In the genomic region with DNA sequence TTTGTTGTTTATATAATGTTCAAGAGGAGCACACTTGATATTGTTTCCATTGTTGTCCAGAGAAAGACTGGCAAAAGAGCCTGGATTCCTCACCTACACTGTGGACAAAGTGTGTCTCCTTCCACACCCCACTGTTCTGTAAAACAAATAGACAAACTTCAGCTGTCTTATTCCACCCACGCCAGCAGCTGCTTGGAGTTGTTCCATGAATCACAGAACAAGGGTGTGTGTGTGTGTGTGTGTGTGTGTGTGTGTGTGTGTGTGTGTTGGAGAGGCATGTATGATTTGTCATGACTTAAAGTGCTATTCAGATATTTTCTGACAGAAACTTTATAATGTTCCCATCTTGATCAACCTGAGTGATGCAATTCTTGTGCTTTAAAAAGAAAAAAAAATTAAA, we compare ENCODE assay signal across 20 mouse cellular contexts.
DNase-seq lines count a peak whose midpoint lies in the region; ATAC-seq lines count a peak whose summit lies in the region.
"Had no signal": no experiment of that assay in that cellular context is flagged by ENCODE, and none has a peak within 500 bp of the region (broad histone marks: within the 10 kb centered on the region; RNA-seq: fewer than 3 reads in every experiment).

No protein-coding gene starts in this region.

- no peaks in the 10 kb centered on the region for H3K4me1 ChIP-seq in forebrain, embryonic 11.5 days (replicated peaks; ENCODE audit: control insufficient read depth, insufficient read depth, low read length)
- no peaks in the 10 kb centered on the region for H3K4me1 ChIP-seq in forebrain, embryonic 12.5 days
- H3K4me1 ChIP-seq: forebrain, embryonic 10.5 days; kidney, embryonic 15.5 days; limb, embryonic 15.5 days; midbrain, embryonic 15.5 days; stomach, embryonic 15.5 days had no signal

- no peaks in the 10 kb centered on the region for H3K36me3 ChIP-seq in forebrain, embryonic 11.5 days (ENCODE audit: control insufficient read depth, insufficient read depth, low read length)
- no peaks in the 10 kb centered on the region for H3K36me3 ChIP-seq in forebrain, embryonic 12.5 days (replicated peaks)
- H3K36me3 ChIP-seq: forebrain, embryonic 10.5 days; kidney, embryonic 15.5 days; limb, embryonic 15.5 days; midbrain, embryonic 15.5 days; stomach, embryonic 15.5 days had no signal

- ATAC-seq in forebrain, embryonic 11.5 days (replicated peaks; ENCODE audit: low FRiP score), result no peak
- no peak for ATAC-seq in forebrain, embryonic 12.5 days (ENCODE audit: low FRiP score)
- ATAC-seq: CD4-positive, CD25-positive, alpha-beta regulatory T cell, adult 4 months; hindbrain, embryonic 16.5 days; intestine, embryonic 16.5 days; midbrain, embryonic 15.5 days had no signal

- peak; percentile 43 to 49 for DNase-seq in heart, postnatal 14 days
- no peak for DNase-seq in heart, adult 11 months
- peak; percentile 13 for DNase-seq in right cerebral cortex, adult 18-20 months
- no peak for DNase-seq in right cerebral cortex, postnatal 25 days
- DNase-seq in brain, adult 2 months (ENCODE audit: low read depth, low spot score), result peak; percentile 42
- DNase-seq in forebrain, embryonic 11.5 days (ENCODE audit: low spot score), result no peak
- DNase-seq: adrenal gland, postnatal 25 days; cerebellum, adult 18-20 months; cerebellum, postnatal 36 days; layer of hippocampus, postnatal 36 days; thymus, adult 18-20 months had no signal

- no peaks in the 10 kb centered on the region for H3K27me3 ChIP-seq in forebrain, embryonic 11.5 days (ENCODE audit: control insufficient read depth, insufficient read depth, low read length)
- no peaks in the 10 kb centered on the region for H3K27me3 ChIP-seq in forebrain, embryonic 12.5 days
- H3K27me3 ChIP-seq: kidney, embryonic 15.5 days; limb, embryonic 15.5 days; midbrain, embryonic 15.5 days; stomach, embryonic 15.5 days had no signal

- WGBS in forebrain, embryonic 11.5 days, result 71% methylated on average over 1 of the region's 1 CpGs
- WGBS in forebrain, embryonic 12.5 days, result 77% methylated on average over 1 of the region's 1 CpGs

- H3K9me3 ChIP-seq in forebrain, embryonic 11.5 days (ENCODE audit: control insufficient read depth, low read length), result no peaks in the 10 kb centered on the region
- no peaks in the 10 kb centered on the region for H3K9me3 ChIP-seq in forebrain, embryonic 12.5 days
- H3K9me3 ChIP-seq: forebrain, embryonic 10.5 days; kidney, embryonic 15.5 days; limb, embryonic 15.5 days; midbrain, embryonic 15.5 days; stomach, embryonic 15.5 days had no signal

- no peak overlapping the region for H3K4me2 ChIP-seq in forebrain, embryonic 11.5 days (ENCODE audit: low read depth, low read length, severe bottlenecking)
- H3K4me2 ChIP-seq in forebrain, embryonic 12.5 days, result no peak overlapping the region
- H3K4me2 ChIP-seq: kidney, embryonic 15.5 days; limb, embryonic 15.5 days; midbrain, embryonic 15.5 days; stomach, embryonic 15.5 days had no signal

- no peak overlapping the region for H3K4me3 ChIP-seq in forebrain, embryonic 11.5 days (ENCODE audit: low read depth, low read length)
- no peak overlapping the region for H3K4me3 ChIP-seq in forebrain, embryonic 12.5 days (replicated peaks)
- H3K4me3 ChIP-seq: forebrain, embryonic 10.5 days; kidney, embryonic 15.5 days; limb, embryonic 15.5 days; midbrain, embryonic 15.5 days; stomach, embryonic 15.5 days had no signal

- intact Hi-C loops in heart, postnatal 14 days (cut with DNase I), result loop anchor here (5.0 to 10.0 kb wide), 3 partner anchors 587 to 945 kb away; no protein-coding TSS in a partner anchor

- H3K9ac ChIP-seq in forebrain, embryonic 11.5 days (ENCODE audit: low read length), result no peak overlapping the region
- H3K9ac ChIP-seq in forebrain, embryonic 12.5 days, result no peak overlapping the region
- H3K9ac ChIP-seq: kidney, embryonic 15.5 days; limb, embryonic 15.5 days; midbrain, embryonic 15.5 days; stomach, embryonic 15.5 days had no signal

- H3K27ac ChIP-seq in forebrain, embryonic 11.5 days (ENCODE audit: low read depth, low read length), result no peak overlapping the region
- no peak overlapping the region for H3K27ac ChIP-seq in forebrain, embryonic 12.5 days
- H3K27ac ChIP-seq: forebrain, embryonic 10.5 days; kidney, embryonic 15.5 days; limb, embryonic 15.5 days; midbrain, embryonic 15.5 days; stomach, embryonic 15.5 days had no signal

Comparison
In these comparisons a context has a peak if more than half of its experiments do, and no peak if none do; other contexts are left out.
1. DNase-seq: peak in heart, postnatal 14 days (2 of 2), right cerebral cortex, adult 18-20 months (single experiment) and brain, adult 2 months (single experiment); none in heart, adult 11 months (single experiment), right cerebral cortex, postnatal 25 days (single experiment) and forebrain, embryonic 11.5 days (single experiment).